Mouse (Mus musculus): ENCODE results near the gene Crtc3.
A peak's percentile ranks its signal among the peaks of the same experiment; 100 is the strongest.

Crtc3 gene

DNA sequence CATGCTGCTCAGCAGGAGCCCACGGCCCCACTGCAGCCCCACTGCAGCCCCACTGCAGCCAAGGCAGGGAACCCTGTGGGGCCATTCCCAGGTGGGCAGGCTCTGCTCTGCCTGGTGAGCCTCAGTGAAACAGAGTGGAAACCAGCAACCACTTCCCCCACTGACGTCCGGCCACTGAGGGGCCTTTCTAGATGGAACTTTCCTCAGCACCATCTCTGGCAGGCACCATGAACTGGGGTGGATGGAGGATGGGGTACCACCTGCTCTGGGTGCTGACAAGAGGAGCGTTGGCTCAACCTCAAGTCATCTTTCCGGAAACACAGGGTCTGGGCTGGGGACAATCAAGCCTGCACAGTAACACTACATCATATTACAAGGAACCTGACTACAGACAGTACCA is 90.8 kb downstream of the Crtc3 start:
- DNase-seq: no peak

DNA sequence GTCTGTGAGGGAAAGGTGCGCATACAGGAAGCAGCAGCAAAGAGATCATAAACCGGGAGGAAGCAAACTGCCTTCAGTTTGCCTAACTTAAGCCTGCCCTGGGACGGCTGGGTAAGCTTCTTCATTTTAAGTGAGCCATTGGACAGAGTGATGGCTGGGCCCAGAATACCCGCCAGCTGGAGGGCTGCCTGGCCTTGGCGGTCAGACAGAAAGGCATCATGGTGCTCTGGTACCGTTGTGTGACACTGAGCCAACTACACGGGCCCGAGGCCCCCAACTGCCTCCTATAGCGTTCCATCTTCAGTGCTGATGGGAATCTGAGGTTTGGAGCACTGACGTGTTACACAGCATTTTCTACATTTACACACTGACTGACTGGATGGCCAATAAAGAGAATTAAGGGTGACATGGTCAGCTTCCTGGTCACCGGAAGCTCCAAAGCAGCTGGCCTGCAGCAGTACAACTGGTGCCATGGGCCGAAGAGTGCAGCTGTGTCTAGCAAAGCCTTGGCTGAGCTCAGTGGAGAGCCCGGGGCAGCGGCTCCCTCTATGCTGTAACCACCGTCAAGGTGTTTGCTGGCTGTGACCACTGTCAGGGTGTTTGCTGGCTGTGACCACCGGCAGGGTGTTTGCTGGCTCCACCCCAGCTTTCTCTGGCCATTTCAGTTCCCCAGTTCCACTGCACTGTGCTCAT is 99.5 kb downstream of the Crtc3 start:
- no peak for DNase-seq

DNA sequence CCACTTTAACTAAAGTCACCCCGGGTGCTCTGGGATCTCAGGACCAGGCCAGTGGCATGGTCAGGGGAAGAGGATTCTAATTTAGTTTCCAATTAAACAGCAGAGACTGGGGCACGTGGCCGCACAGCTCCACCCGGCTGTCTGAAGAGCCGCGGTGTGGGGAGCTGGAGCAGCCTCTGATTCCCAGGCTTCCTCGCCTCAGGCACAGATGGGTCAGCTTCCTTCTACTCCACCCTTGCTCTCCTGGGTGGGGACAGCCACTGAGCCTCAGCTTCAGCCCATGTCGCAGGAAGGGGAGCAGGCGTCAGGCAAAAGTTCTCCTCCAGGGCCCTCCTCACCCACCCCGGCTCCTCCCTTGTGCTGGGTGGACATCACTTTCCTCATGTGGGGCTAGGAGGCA is 101.0 kb downstream of the Crtc3 start:
- DNase-seq: peak; percentile 20 to 55

DNA sequence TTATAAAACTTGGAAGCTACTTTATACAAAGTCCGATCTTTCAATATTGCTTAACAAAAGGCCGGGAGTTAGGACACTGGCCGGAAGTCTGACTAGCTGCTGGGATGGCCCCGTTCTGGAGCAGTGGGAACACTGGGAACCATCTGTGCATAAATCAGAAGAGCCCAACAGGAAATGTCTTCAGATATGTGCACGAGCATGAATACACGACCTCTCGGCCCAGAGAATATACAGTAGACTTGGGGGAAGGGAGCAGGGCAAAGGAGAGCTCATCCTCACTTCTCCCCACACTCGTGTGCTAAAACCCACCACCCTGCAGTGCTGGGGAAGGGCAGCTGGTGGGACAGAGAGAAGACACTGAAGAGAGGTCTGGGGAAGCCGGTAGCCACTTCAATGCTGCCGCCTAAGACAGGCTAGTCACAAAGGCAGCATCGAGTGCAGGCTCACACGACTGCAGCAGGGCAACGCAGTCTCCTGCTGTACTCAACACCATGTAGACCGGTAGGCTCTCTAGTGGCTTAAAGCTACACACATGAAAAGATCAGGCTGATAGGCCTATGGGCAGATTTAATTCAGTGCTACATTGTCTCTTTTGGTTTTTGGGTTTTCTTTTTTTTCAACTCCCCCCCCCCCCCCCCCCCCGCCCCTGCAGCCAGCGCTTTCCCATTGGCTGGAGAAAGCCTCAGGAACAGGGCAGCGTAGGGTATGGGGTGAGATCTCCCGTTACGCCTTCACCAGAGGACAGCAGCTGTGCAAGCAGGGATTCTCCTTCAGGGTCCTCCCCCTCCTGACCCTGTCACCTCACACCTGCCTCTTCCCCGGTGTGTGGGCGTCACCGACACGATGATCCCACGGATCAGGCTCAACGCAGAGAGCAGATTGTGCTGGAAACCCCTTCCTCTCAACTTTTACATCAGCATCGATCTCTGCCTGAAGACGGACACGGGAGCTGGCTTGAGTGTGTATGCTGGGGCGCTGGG is 101.7 kb downstream of the Crtc3 start:
- peak; percentile 51 to 76 for DNase-seq

DNA sequence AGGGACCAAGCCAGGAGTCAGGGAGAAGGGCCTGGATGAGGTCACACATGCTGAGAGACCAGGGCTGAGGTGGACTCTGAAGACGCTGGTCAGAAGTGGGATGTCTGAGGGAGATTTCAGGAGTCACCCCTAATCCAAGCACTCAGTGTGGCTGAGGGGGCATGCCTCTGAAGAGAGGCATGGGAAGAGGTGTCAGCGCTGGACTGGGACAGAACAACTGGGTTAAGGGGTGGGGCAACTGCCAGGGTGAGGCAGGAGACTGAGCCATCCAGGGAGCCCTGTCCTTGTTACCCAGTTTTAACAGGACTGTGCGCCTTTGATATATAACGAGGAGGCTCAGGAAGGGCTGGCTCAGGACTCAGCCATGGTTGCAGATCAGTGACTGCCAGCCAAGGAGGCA is 102.5 kb downstream of the Crtc3 start:
- DNase-seq: peak in 1 of 2 experiments; percentile 31

DNA sequence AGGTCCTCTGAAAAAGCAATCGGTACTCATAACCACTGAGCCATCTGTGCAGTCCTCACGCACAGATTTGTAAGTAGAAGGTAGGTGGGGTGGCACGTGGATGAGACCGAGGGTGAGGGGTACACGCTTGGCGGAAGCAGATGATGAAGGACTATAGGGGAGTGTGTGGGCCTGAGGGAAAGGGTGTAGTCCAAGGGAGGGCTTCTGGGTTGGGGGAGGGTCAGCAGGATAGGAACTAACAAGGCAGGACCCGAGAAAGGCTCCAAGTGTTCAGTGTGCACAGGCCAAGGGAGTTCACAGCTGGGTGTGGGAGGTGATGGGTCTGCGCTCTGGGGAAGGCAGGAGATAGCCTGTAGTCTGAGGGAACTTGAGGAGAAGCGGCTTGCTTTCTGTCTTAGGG is 103.3 kb downstream of the Crtc3 start:
- DNase-seq: no peak

DNA sequence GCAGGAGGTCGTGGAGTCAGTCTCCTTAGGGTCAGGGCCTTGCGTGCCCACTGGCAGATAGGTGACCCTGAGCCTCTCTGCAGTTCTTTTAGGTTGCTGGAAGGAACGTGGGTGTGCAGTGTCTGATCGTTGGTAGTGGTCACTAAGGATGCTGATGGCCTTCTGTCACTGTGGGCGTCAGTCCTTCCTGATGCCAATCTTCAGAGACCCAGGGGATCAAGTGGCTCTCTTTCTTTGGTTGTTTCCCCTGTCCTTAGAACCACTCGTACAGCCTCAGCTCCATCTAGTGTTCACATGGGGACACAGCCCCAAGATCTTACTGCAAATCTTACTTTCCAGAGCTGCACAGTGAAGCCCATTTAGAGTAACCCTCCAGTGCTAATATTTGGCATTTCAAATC is 104.7 kb downstream of the Crtc3 start:
- DNase-seq: peak; percentile 48 to 73

DNA sequence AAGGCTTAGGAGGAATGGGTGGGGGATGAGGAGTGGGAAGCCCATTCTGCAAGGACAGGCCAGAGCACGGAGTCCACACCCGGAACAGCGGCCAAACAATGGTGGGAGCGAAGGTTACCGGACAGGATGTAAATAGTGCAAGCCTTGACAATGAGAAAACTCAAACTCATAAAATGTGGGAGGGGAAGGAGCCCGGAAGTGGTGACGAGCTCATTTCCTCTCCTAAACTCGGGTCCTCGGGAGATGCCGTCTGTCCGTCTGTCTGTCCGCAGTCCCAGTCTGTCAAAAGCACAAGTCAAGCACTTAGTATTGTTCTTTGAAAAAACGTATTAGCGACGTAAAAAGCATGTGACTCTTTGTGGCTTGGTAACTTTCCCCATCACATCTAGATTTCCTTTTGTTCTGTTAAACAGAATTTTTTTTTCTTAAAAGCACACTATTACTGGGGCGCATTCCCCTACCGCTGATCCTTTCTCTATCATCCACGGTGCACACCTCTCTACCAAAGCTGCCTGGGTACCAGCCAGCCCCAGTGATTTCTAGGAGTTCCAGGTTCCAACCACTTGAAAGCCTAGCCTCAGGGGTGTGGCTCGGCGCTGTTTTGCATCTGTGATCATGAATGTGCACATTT is 105.7 kb downstream of the Crtc3 start:
- peak; percentile 75 to 88 for DNase-seq

DNA sequence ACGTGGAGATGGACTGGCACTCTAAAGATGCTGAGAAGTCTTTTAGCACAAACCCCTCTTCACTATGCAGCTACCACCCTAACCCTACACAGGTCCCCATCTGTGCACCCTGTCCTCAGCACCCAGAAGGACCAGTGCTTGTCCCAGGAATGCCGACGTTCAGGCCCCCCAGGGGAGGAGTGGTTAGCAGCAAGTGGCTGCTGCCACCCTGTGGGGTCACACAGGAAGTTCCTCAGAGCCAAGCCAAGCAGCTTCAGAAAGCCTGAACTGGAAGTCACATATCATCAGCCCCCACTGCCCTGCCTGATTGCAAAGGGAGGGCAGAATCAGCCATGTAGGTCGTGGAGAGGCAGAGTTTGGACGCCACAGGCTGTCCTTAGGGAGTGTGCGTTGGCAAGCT is 108.3 kb downstream of the Crtc3 start:
- DNase-seq: peak; percentile 66

DNA sequence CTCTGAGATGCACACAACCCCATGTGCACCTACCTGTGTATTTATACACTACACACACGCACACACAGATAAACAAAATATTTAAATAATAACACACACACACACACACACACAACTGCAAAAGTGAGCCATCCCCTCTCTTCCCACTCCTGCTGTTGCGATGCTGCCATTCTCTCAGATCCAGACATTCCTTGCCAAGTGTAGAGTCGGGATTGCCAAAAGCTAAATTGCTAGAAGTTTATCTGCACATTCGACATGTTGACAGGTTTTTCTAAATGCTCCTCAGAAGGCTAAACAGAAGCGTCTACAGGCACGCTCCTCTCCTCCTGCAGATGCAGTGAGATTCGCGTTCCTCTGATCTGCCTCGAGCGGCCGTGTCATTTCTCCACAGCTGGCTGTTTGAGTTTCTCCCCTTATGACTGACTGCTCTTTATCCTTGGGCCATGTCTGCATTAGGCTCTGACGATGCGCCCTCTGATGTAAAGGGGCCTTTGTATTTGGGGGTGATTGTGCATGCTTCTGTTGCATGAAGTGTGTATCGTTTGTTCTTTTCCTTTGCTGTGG is 111.2 kb downstream of the Crtc3 start:
- DNase-seq: no peak

DNA sequence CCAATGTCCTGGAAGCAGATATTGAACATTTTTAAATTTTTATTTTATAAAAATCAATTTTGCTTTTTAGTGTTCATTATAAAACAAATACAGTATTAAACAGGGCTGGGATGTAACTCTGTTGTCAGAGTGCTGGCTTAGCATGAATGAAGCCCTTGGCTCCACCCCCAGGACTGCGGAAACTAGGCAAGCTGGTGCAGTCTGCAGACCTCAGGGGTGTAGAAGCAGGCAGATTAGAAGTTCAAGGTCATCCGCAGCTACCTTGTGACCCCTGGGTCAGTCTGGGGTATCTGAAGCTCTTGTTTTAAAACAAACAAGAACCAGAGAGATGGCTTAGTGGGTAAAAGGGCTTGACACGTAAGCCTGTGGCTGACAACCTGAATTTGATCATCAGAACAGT is 112.1 kb downstream of the Crtc3 start:
- no peak for DNase-seq

DNA sequence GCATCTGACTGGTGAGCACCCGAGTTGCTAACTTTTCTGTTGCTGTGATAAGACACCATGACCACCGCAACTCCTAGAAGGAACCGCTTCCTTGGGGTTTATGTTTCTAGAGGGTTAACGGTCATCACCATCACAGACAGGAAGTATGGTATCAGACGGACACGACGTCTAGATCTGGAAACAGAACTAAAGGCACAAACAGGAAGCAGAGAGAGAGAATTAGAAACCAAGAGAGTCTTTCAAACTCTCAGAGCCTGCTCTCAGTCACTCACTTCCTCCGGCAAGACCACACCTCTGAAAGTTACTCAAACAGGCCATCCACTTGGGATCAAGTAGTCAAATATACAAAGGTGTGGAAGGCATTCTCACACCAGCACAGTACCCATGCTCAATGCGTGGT is 112.9 kb downstream of the Crtc3 start:
- no peak for DNase-seq

DNA sequence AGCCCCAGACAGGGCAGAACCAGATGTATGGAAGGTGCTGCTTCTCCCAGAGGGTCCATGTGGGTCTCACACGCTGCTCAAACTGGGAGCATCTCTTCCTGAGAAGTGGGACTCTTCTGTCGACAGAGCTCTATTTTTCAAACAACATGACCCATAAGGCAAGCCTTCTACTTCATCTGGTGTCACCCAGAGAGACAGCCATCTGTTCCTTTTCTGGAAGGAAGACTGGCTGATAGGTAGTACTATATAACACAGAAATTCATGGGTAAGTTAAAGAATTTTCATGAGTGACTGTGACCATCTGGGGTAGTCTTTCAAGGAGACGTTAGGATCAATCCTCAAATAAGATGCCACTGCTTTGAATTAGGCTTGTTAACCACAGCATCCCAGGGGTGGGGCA is 115.6 kb downstream of the Crtc3 start:
- no peak for DNase-seq

DNA sequence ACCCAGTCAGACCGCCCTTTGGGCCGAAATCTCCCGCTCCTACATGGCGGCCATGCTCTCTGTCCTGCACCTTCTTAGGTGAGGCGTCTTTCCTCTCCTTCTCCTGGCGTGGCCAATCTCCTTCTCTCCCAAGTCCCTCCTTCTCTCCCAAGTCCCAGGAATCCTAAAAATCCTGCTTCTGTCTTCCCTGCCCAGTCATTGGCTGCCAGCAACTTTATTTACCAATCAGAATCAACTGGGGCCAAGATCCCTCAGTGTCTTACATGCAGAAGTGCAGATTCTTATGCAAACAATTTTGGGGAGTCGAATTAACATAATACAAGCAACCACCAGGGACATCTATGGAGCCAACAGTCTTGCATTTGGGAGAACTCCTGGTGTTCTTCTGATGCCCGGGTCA is 120.7 kb downstream of the Crtc3 start:
- no peak for DNase-seq

DNA sequence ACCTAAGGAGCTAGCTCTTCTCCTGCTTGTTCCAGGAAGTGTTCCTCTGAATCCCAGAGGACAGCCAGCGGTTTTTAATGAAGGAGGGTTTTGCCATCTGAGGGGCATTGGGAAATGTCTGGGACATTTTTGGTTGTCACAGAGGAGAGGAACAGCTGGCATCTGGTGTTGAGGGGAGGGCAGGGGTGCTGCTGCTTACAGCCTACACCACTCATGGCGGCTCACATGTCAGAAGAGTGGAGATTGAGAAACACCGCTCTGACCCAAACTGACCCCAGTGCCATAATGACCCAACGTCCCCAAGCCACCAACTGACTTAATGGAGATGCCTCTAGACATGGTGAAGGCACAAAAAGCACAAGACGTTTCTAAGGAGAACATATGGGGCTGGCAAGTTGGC is 126.7 kb downstream of the Crtc3 start:
- peak in 1 of 2 experiments; percentile 49 for DNase-seq

DNA sequence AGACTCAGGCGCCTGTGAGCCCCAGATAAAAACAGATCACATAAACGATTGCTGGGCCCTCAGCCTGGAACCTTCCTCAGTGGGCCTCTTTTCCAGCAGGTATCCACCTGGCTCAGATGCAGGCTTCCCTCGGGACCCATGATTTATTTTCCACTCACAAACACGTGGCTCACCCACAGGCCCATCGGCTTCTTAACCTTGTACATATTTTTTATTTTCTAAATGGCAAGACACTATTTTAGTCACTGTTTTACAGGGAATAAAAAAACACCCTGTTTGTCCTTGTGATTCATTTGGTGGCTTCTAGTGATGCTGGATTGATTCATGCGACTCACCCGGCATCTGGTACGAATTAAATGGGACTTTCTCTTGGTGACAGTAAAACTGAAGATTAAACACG is 127.4 kb downstream of the Crtc3 start:
- no peak for DNase-seq

DNA sequence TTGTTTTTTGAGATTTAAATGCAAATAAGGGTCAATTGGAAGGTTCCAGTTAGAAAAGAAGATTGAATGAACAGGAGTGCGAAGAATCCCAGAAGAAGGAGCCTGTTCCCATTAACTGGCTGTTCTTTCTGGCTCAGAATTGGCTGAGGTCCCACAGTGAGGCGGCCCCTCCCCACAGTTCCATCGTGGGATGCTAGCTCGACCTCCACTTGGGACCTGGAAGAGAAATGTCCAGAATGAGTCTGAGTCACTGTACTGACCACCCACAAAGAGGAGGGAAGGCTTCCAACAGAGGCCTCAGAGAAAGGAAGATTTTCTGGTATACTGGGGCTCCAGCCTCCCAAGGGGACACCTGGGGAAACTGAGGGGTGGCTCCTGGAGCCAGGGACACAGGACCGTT is 130.1 kb downstream of the Crtc3 start:
- DNase-seq: no peak

DNA sequence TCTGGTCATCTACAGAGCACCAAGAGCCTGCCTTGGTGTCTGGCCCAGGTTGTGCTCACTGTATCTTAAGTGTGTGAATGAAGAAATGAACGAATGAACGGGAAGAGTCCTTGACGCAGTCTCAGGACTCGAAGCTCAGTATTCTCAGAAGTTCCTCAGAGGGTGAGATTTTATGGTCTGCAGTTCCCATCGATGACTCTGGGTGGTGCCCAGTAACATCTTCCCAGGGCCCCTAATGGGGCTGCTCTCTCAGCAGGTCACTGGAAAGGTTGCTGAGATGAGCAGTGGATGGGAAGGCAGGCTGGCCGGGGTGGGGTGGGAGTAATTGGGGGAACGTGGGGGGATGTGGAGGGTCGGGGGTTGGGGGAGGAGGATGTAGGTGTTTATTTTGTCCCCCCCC is 130.6 kb downstream of the Crtc3 start:
- DNase-seq: peak in 1 of 2 experiments; percentile 27

DNA sequence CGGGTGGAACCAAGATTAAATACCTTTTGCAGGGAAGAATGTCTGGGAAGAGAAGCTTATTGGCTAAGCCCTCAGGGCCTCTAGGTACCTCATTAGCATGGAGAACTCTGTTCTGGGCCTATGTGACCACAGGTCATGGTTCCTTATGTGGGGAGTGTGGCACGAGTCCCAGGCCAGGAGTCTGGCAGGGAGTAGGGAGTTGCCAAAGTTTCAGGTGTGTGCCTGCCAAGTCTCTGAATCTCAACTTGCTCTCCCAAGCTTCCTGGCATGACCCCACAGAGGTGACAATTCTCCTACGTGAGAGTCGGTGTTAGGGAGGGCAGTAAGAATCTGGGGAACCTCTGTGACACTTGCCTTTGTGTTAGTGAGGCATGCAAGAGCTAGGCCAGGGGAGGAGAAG is 131.5 kb downstream of the Crtc3 start:
- no peak for DNase-seq

DNA sequence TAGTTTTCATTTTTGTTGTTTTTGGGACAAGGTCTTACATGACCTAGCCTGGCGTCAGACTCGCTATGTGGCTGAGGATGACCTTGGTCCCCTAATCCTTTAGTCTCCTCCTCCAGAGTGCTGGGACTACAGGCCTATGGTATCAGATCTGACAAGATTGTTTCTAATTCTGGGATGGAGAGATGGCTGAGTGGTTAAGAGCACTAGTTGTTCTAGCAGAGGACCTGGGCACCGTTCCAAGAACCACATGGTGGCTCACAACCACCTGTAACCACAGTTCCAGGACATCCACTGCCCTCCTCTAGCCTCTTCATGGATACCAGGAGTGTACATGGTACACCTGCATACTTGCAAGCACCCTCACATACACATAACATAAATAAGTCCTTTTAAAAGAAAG is 132.5 kb downstream of the Crtc3 start:
- DNase-seq: no peak

DNA sequence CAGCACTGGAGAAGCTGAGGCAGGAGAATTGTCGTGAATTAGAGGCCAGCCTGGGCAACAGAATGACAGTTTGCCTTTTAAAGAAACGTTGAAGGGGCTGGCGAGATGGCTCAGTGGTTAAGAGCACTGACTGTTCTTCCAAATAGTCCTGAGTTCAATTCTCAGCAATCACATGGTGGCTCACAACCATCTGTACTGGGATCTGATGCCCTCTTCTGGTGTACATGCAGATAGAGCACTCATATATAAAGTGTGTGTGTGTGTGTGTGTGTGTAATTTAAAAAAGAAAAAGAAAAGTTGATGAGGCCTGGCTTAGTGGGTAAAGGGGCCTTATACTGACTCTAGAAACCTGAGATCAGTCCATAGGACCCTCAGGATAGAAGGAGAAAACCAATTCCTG is 133.5 kb downstream of the Crtc3 start:
- no peak for DNase-seq

DNA sequence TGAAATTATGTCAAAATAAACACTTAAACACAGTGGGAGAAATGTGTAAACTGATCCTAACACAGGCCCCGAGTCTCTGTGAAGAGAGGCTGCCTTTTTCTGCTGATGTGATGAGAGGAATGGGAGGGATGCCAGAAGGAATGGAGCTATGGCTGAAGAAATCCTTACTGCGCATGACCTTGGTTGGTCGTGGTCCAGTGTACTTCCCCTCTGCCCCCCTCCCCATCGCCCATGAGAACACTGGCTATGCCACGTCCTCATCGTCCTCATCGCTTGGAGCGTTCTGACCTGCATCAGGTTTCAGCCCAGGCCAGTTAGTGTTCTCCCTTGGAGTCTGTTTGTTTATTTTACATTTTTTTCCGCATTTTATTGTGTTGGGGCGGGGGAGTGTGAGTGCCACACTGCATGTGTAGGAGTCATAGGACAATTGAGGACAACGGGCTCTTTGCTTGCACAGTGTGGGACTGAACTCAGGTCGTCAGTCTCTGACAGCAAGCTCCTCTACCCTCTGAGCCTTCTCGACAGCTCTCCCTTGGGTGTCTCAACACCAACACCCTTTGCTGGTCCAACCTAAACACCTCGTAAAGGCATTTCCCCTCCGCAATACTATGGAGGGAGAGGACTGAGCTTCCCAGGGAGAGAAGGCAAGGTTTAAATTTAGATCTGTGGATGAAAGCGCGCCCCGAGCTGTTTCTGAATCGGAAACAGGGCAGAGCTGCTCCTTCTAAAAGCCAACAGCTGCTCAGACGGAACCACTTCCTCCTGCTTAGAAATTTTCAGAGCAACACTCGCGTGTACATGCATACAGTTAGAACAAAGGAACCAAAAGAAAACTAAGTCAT is 134.3 kb downstream of the Crtc3 start:
- DNase-seq: peak; percentile 54 to 64
